Mouse (Mus musculus) spleen, adult 2 months (tissue): ENCODE measurements around the gene Gng12.

Experiments
- CTCF ChIP-seq: fragments of 200-500 bp; IDR thresholded peaks from 2 replicates; pipeline ENCODE4 v1.5.1; 2011; ENCODE audit warnings: mild to moderate bottlenecking, inconsistent platforms; ENCODE audit not compliant: insufficient read depth, insufficient read length, insufficient replicate concordance; ENCODE audit errors: extremely low read depth
- POLR2A ChIP-seq: fragments of 200-500 bp; IDR thresholded peaks from 2 replicates; pipeline ENCODE4 v1.6.1; 2011; ENCODE audit warnings: low read depth, low read length, inconsistent platforms

GRCm38 (mm10) chr6:67056889-67057564 lies 160.8 kb downstream of the Gng12 start:
- TF ChIP-seq CTCF (no peak), POLR2A (no peak)
